Mouse (Mus musculus): ENCODE measurements around the gene Vsig2.

Vsig2 gene

DNA sequence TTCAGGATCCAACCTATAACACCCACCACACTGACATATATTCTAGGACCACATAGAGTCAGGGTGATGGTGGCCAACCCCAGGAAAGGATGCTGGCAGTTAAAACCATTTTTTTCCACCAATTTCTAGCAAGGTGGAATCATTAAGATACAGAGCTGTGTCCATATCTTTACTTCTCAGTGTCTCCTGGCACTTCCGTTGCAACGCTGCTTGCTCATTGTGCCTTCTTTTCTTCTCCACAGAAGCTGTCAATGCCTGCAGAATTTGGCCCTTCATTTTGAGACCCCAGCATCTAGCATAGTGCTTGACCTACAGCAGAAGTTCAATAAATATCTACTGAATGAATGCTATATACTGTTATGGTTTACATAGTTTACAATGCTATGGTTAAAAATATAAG lies 28.0 kb downstream of the Vsig2 start:
- no peak for DNase-seq (ENCODE audit: low spot score)

DNA sequence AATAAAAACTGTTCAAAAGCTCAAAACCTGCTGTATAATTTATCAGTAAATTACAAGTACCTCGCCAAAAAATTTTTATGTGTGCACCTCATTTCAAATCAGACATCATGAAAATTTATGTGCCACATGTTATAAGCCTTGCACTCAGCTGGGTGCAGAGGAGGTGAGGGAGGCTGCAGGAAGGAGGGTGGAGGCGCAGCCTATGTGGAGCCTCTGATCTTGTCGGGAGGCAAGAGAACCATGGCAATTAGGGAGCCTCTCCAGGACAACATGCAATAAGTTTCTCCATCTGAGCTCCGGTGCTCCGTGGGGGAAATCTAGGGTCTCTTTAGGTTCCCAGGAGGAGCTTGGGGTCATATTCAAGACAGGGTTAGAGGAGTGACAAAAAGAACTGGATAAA lies 28.4 kb downstream of the Vsig2 start:
- no peak for DNase-seq (ENCODE audit: low spot score)

DNA sequence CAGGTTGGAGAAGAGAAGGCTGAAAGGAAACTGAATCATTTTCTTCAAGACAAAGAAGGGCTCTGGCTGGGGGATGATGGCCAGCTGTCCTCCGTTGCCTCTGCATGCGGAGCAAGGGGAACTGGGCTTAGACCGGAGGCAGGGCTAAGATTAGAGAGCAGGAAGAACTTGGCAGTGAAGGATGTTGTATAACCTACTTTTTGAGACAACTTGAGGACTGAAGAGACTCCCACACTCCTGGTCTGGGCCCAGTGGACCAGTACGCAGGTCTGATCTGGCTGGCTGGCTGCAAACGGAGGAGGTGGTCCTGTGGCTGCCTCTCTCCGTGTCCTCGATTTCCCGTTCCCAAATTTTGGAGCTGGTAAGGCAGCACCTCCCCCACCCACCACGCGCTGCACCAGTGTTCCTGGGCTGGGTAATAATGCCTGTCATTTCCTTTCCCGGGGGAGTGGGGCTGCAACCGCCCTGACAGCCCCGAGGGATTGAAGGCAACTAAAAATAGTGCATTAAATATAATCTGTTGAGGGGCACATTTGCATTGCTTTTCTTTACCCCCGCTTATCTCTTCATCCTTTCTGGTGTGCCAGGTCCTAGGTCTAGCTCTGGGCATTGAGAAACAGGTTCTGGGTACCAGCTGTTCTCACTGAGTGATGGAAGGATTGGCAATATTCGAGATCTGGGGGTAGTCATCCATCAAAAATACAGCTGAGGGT lies 29.0 kb downstream of the Vsig2 start:
- no peak for DNase-seq (ENCODE audit: low spot score)

DNA sequence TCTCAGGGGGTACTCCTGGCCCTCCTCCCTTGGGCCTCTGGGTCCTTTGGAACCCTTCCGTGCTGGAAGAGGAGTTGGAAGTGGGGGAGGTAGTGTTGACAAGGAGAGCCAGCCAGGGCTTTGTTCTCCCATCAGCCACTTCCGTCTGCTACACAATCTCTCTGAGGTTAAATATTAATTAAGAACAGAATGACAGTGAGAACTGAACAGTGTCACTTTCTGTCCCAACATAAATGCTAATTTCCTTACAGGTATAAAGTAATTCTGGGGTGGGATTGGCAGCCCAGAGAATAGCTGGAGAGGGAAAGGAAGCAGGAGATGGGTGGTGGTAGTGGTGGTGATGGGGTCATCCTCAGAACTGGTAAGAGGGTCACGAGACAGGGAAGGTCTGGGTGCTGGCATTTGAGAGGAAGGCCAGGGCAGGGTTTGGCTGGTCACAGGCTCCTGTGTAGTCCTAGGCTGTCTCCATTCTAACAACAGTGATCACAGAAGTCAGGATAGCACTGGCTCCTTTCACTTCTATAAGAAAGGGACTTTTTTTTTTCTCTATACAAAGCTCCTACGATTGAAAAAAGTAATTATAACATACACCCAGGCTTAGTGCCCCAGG lies 29.7 kb downstream of the Vsig2 start:
- no peak for DNase-seq (ENCODE audit: low spot score)

DNA sequence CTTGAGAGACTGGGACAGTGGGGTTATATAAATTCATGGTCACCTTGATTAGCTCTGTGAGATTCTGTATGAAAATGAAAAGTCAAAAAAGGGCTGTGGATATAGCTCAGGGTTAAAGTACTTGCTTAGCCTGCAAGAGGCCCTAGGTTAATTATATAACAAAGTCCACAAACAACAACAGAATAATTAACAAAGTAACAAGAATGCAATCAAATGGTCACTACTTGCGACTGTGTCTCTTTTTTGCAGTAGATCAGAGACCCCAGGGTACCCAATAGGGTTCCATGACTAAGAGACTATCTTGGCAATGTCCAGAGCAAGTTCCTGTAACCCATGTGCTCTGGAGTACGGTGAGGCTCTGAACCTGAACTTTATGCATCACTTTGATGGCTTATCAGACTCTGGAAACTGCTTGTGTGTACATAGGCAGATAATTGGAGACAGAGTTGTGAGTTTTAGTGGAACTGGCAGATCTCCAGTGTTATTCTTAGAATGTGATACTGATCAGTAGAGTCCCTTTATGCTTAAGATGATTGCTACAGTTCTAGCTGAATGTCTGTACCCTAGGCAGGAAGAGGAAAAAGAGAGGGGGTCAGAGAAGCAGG lies 30.3 kb downstream of the Vsig2 start:
- no peak for DNase-seq (ENCODE audit: low spot score)

DNA sequence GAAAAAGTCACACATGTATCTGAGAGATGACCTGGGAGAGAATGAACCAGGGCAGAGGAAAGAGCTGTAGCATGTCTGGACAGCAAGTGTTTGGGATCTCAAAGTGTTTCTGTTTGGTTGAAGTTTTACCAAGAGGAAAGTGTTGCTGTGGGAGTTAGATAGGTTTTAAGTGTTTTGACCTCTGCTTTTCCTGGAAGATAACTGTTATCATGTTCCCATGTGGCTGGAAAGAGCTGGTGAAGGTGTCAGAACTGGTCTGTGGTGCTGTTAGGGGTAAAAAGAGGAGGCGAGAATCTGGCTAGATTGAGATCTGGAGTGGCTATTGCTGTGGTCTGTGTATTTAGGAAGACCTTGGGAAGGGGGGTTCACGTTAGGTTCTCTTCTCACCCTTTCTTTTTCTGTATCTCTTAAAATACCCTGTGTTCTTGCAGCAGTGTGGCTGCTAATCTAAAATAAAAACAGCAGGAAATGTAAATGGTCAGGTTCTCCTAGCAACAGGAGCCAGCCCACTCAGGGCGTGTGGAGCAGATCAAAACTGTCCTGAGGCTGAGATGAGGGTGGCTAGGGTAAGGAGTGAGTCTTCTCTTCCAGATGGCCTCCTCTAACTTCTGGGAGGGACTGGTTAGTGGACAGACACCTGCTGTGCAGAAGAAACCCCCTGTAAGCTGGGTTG lies 33.3 kb downstream of the Vsig2 start:
- no peak for DNase-seq (ENCODE audit: low spot score)

DNA sequence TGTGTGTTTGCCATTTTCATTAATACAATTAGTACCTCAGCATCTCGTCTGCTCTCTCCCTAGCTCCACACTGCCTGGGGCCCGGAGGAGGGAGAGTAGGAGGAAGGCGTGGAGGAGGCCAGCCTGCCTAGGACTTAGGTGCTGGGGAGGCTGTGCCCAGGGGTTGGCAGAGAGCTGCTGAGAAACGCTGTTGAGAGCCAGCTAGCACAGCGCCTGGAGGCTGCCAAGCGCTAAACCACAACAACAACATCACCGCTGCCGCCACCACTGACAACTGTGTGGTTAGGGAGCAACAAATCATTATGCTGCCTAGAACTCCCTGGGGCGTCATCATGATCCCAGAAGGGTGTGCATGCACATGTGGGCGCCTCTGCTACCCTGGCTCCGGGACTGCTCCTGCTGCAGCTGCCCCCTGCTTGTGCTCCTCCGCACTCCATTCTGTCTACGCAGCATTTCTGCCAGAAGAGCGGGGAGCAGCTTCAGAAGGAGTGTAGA lies 37.4 kb downstream of the Vsig2 start:
- DNase-seq (ENCODE audit: low spot score) = peak; percentile 13

DNA sequence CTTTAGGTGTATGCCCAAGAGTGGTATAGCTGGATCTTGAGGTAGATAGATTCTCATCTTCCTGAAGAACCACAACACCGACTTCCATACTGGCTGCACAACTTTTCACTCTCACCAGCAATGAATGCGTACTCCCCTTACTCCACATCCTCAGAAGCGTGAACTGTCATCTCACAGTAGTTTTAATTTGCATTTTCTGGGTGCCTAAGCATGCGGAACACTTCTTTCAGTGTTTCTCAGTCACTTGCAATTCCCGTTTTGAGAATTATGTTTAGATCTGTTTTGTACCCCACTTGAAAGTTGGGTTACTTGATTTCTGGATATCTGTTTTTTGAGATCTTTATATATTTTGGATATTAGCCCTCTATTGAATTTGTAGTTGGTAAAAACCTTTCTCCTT lies 44.5 kb downstream of the Vsig2 start:
- DNase-seq (ENCODE audit: low spot score) = no peak

DNA sequence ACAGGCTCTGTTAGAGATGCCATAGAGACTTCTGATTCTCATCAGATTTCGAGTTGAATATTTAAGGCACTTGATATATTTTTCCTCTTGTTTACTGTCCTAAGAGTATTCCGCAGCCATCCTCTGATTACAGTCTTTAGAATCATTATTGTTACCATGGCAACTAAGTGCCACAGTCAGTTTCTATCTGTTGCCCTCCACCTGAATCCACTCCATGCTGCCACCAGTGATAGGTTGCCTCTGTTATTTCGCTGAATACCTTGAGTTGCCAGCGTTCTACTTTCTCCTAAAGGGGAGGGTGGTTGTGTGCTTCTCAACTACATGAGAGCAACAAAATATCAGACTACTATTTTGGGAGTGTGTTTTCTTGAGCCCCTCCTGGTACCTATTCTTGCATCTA lies 47.7 kb downstream of the Vsig2 start:
- no peak for DNase-seq (ENCODE audit: low spot score)

DNA sequence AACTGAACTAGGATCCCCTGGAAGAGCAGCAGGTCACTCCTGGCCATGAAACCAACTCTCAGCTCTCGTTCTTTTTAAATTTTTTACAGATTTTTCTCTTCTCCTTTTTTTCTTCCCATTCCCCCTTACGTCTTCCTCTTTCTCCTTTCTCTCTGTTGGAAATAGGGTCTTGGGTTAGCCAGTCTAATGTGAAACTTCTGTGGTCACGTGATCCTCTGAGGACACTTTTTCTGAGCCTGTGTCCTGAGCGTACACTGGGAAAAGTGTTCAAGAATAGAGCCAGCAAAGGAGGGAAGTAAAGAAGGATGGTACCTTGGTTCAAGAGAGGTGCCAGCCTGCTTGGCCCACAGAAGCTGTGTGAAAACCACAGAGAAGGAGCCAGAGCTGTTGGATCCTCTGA lies 51.3 kb downstream of the Vsig2 start:
- DNase-seq (ENCODE audit: low spot score) = no peak

DNA sequence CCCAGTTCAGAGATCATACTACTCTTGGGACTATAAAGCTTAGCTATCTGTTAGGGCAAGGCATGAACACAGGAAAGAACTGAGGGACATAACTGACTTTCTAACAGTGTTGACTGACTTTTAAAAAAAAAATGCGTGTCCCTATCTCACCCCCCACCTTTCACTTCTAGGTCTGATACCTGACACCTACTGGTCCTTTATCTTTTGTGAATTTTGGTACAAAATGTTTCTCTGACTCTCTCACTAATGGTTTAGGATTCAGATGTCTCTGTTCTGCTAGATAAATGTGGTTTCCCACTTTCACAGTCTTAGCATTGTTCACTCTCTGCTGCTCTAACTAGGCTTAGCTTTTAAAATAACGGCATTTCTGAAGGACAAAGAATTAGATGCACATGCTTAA lies 53.0 kb downstream of the Vsig2 start:
- no peak for DNase-seq (ENCODE audit: low spot score)

DNA sequence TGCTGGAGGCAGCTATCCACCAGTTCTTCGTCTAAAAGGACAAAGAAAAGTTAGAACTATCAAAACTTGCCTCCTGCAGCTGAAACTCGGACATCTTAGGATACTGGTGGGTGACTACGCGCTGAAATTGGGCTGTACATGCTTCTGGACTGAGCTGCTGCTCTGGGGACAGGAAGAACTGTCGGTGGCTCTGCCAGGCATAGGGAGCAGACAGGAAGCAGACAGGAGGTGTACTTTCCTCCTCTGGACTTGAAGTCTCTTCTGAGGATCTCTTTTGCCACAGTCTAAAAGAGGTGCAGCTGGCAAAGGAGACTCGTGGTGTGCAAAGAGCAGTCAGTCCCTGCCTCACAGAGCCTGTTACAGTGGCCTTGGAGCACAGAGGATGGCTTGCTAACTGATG lies 53.6 kb downstream of the Vsig2 start:
- DNase-seq (ENCODE audit: low spot score) = no peak

DNA sequence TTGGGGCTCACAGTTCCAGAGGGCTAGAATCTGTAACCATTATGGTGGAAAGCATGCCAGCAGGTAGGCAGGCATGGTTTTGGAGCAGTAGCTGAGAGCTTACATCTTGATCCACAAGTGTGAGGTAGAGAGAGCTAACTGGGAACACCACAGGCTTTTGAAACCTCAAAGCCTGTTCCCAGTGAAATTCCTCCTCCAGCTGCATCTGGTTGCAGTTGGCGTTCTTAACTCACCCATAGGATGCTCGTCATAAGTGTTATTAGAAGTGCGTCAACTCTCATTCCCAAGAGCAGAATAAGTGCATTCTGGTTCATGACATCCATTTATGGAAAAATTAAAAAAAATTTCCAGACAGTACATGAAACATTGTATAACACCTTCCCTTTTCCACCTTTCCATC lies 54.6 kb downstream of the Vsig2 start:
- no peak for DNase-seq (ENCODE audit: low spot score)

Data from layer of hippocampus, adult 9-10 months (tissue).